Mouse (Mus musculus) thymus, adult 2 months (tissue): ENCODE results near the gene Rhbdd3. TPM values are rescaled to one million over a fixed set of nuclear protein-coding genes. Genes with fewer than 3 reads are reported as not detected.

Source experiments
- DNase-seq: peaks from one replicate; pipeline ENCODE4 v3.0.0; 2021
- H3K27ac ChIP-seq: fragments of 200-500 bp; 2 replicates; pipeline ENCODE4 v1.5.1; 2012; ENCODE audit warnings: low read length, control low read depth; ENCODE audit not compliant: control insufficient read depth, insufficient read depth
- H3K27me3 ChIP-seq: fragments of 200-500 bp; 2 replicates; pipeline ENCODE4 v1.6.1; 2012; ENCODE audit warnings: mild to moderate bottlenecking, low read length, moderate library complexity, mixed read lengths; ENCODE audit not compliant: control insufficient read depth, insufficient read depth
- H3K36me3 ChIP-seq: fragments of 200-500 bp; 2 replicates; pipeline ENCODE4 v1.6.1; 2012; ENCODE audit warnings: mild to moderate bottlenecking, low read length, moderate library complexity; ENCODE audit not compliant: control insufficient read depth, insufficient read depth
- H3K4me1 ChIP-seq: fragments of 200-500 bp; replicated peaks from 2 replicates; pipeline ENCODE4 v1.6.1; 2012; ENCODE audit warnings: low read length; ENCODE audit not compliant: control insufficient read depth, insufficient read depth
- H3K4me3 ChIP-seq: fragments of 200-500 bp; 2 replicates; pipeline ENCODE4 v1.5.1; 2012; ENCODE audit warnings: mild to moderate bottlenecking, low read length, control low read depth, moderate library complexity; ENCODE audit not compliant: control insufficient read depth, insufficient read depth
- CTCF ChIP-seq: fragments of 200-500 bp; IDR thresholded peaks from 2 replicates; pipeline ENCODE4 v1.5.1; 2012; ENCODE audit warnings: mild to moderate bottlenecking, control low read depth, low read length, moderate library complexity, borderline replicate concordance; ENCODE audit not compliant: control insufficient read depth, poor library complexity, insufficient read depth; ENCODE audit errors: extremely low read depth
- POLR2A ChIP-seq: fragments of 200-500 bp; IDR thresholded peaks from 2 replicates; pipeline ENCODE4 v1.6.1; 2012; ENCODE audit warnings: mild to moderate bottlenecking, low read length, control low read depth, moderate library complexity; ENCODE audit not compliant: control insufficient read depth, poor library complexity, insufficient read depth; ENCODE audit errors: extremely low read depth
- WGBS: fragments of 180-500 bp; shearing (Covaris S2); methylation state at CpG from one replicate; pipeline ENCODE4 v1.1.7; 2018; 5-methylcytosine and 5-hydroxymethylcytosine counted together
- polyA plus RNA-seq: library from polyadenylated mRNA; depleted of rRNA; stranded (reverse); fragments of >200 nt; gene quantifications from 2 replicates; pipeline ENCODE4 v1.2.3, GENCODE M21; 2012

The Rhbdd3 gene
- polyA plus RNA-seq, 1 experiment: 31.3 TPM

DNA sequence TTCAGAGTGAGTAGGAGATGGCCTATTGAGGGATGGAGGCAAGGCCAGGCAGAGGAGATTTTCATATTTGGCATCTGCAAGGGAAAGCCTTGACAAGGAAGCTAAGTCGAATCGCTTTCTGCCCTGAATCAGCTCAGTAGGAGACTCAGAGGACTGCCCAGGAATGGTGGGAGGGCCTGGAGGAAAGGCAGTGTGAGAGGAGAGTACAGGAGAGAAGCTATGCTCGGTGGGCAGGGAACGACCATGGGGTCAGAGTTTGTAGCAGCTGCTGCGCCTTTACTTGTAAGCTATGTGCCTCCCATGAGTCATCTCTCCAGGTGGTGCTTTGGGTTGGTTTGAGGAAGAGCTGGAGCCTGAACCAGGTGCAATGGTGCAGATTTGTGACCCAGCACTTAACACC is 2.1 kb downstream of the Rhbdd3 start:
- no peak overlapping the region for H3K4me3 ChIP-seq
- TF ChIP-seq CTCF (no peak), POLR2A (no peak)

DNA sequence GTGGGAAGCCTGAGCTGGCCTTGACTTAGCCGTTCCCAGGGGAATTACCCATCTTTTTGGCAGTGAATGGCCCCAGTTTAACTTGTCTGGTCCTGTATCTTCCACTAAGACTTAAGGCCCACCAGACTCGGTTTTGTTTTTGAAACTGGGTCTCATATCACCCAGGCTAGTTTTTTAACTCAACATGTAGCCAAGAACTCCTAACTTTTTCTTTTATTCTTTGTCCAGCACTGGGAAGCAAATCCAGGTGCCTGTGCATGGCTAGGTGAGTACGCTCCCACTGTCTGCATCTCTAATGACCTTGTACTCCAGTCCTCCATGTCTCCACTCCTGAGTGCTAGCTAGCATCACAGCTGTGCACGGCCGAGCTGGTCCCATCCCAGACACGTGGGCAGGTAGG is 2.9 kb downstream of the Rhbdd3 start:
- TF ChIP-seq POLR2A (no peak), CTCF (no peak)

More for the DNA sequence above, 2.1 kb downstream of the Rhbdd3 start:
- Histone ChIP-seq H3K27me3 (no peaks in the 10 kb centered on the region), H3K27ac (no peak overlapping the region), H3K4me1 (peaks cover 14% of the 10 kb centered on the region), H3K36me3 (no peaks in the 10 kb centered on the region)
- DNase-seq: no peak
- WGBS: 86% methylated on average over 5 of the region's 5 CpGs

DNA sequence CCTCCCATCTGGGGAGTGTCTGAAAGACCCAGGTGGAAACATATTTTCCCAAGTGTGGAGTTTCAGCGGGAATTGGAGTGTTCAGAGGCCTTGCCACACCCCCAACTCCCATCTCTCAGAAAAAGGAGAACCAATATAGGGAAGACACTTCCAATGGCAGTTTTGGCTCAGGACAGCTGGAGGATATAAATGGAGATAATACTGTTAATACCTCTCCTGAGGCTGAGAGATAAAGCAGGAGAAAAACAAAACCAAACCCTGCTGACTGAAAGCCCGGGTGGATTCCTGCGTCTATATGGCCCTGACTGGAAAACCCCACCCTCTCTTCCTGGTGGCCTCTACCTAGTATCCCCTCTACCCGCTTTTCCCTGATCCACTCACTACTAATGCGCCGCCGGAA is 3.7 kb downstream of the Rhbdd3 start:
- DNase-seq: no peak
- TF ChIP-seq POLR2A (no peak), CTCF (no peak)
- H3K27me3 ChIP-seq: no peaks in the 10 kb centered on the region
- H3K4me1 ChIP-seq: peaks cover 9% of the 10 kb centered on the region
- no peak overlapping the region for H3K27ac ChIP-seq
- 96% methylated on average over 7 of the region's 7 CpGs for WGBS
- H3K36me3 ChIP-seq: no peaks in the 10 kb centered on the region
- H3K4me3 ChIP-seq: no peak overlapping the region

More for the DNA sequence above, 2.9 kb downstream of the Rhbdd3 start:
- Histone ChIP-seq H3K27me3 (no peaks in the 10 kb centered on the region), H3K27ac (no peak overlapping the region), H3K36me3 (no peaks in the 10 kb centered on the region), H3K4me1 (peaks cover 11% of the 10 kb centered on the region), H3K4me3 (no peak overlapping the region)
- WGBS: 95% methylated on average over 6 of the region's 6 CpGs
- DNase-seq: no peak

GRCm38 (mm10) chr11:5103986-5104509 is 5.3 kb downstream of the Rhbdd3 start:
- no peak overlapping the region for H3K27ac ChIP-seq
- H3K4me1 ChIP-seq: peaks cover 9% of the 10 kb centered on the region
- H3K27me3 ChIP-seq: no peaks in the 10 kb centered on the region
- no peak overlapping the region for H3K4me3 ChIP-seq
- no peak for TF ChIP-seq POLR2A
- TF ChIP-seq CTCF: no peak
- no peaks in the 10 kb centered on the region for H3K36me3 ChIP-seq
- DNase-seq: no peak
- WGBS: 100% methylated on average over 4 of the region's 4 CpGs

- H3K4me1 ChIP-seq: peaks cover 16% of the 10 kb centered on the region
- DNase-seq: no peak
- WGBS: 91% methylated on average over 8 of the region's 8 CpGs
- H3K4me3 ChIP-seq: no peak overlapping the region
- no peak overlapping the region for H3K27ac ChIP-seq
- H3K27me3 ChIP-seq: no peaks in the 10 kb centered on the region
- H3K36me3 ChIP-seq: no peaks in the 10 kb centered on the region
- TF ChIP-seq CTCF (no peak), POLR2A (no peak)
These were observed 10.7 kb downstream of the Rhbdd3 start for GRCm38 (mm10) chr11:5109441-5109840.

- DNase-seq: no peak
- peaks cover 22% of the 10 kb centered on the region for H3K4me1 ChIP-seq
- H3K36me3 ChIP-seq: no peaks in the 10 kb centered on the region
- no peaks in the 10 kb centered on the region for H3K27me3 ChIP-seq
- H3K27ac ChIP-seq: peak overlapping the region; percentile 34; the same call in 1 of the 2 replicates
- 82% methylated on average over 7 of the region's 7 CpGs for WGBS
- TF ChIP-seq POLR2A: no peak
- no peak for TF ChIP-seq CTCF
- no peak overlapping the region for H3K4me3 ChIP-seq
These were observed 14.9 kb downstream of the Rhbdd3 start for GRCm38 (mm10) chr11:5113645-5114044.

GRCm38 (mm10) chr11:5114931-5115581 is 16.3 kb downstream of the Rhbdd3 start:
- Histone ChIP-seq H3K4me3 (no peak overlapping the region), H3K36me3 (no peaks in the 10 kb centered on the region), H3K4me1 (peaks cover 22% of the 10 kb centered on the region), H3K27me3 (no peaks in the 10 kb centered on the region), H3K27ac (no peak overlapping the region)
- TF ChIP-seq CTCF: peak; percentile 100
- 0 out of 2 replicates have a peak, but pooled peaks have one; percentile 18 for TF ChIP-seq POLR2A
- WGBS: 35% methylated on average over 13 of the region's 13 CpGs
- DNase-seq: peak; percentile 94
